Mouse (Mus musculus) embryonic fibroblast, embryonic 13.5 days (primary cell): ENCODE results near the gene Zbtb17. TPM values are rescaled to one million over a fixed set of nuclear protein-coding genes. Genes with fewer than 3 reads are reported as not detected.

Experiments used
- H3K27ac ChIP-seq: 2 replicates; pipeline ENCODE4 v1.5.1; 2012; ENCODE audit warnings: low read length, control low read depth, inconsistent platforms; ENCODE audit not compliant: insufficient read depth
- H3K4me1 ChIP-seq: 2 replicates; pipeline ENCODE4 v1.6.1; 2011; ENCODE audit warnings: low read length; ENCODE audit not compliant: control insufficient read depth, insufficient read depth
- H3K4me3 ChIP-seq: 2 replicates; pipeline ENCODE4 v1.5.1; 2011; ENCODE audit warnings: mild to moderate bottlenecking, control low read depth, low read length; ENCODE audit not compliant: insufficient read depth
- CTCF ChIP-seq: IDR thresholded peaks from 2 replicates; pipeline ENCODE4 v1.5.1; 2011; ENCODE audit warnings: mild to moderate bottlenecking, control low read depth, low read length, moderate library complexity, borderline replicate concordance; ENCODE audit not compliant: insufficient read depth
- POLR2A ChIP-seq: IDR thresholded peaks from 2 replicates; pipeline ENCODE4 v1.6.1; 2011; ENCODE audit warnings: low read depth, mild to moderate bottlenecking, control low read depth, low read length, moderate library complexity
- polyA plus RNA-seq: library from polyadenylated mRNA; stranded (reverse); fragments of >200 nt; gene quantifications from 2 replicates; pipeline ENCODE4 v1.2.4, GENCODE M21; 2011; ENCODE audit warnings: low read depth; ENCODE audit not compliant: missing spikeins, insufficient read length

Gene Zbtb17
- polyA plus RNA-seq, 1 experiment = 14.4 TPM

GRCm38 (mm10) chr4:141478794-141479193 lies 34.3 kb downstream of the Zbtb17 start:
- Histone ChIP-seq H3K4me1 (no peaks in the 10 kb centered on the region), H3K4me3 (no peak overlapping the region), H3K27ac (no peak overlapping the region)
- TF ChIP-seq POLR2A = no peak
- TF ChIP-seq CTCF = no peak

GRCm38 (mm10) chr4:141479411-141479810 lies 35.0 kb downstream of the Zbtb17 start:
- TF ChIP-seq POLR2A (no peak), CTCF (no peak)
- no peak overlapping the region for H3K4me3 ChIP-seq
- H3K4me1 ChIP-seq = no peaks in the 10 kb centered on the region
- no peak overlapping the region for H3K27ac ChIP-seq

DNA sequence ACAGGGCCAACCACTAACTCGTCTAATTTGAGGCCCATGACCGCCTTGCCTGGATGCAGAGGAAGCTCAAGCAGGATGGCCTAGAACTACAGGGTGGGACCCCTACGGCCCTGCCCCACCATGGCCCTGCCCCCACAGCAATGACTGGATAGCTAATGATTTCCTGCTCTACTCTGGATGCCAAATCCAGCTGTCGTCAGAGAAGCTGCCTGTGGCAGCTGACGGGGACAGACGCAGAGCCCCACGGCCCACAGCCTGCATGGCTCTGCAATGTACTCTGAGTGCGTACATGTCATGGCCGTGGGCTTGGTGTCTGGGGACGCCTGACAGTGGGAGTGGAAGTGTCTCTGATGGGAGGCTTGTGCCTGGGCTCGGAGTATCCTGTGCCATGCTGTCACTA lies 39.6 kb downstream of the Zbtb17 start:
- Histone ChIP-seq H3K4me3 (no peak overlapping the region), H3K27ac (no peak overlapping the region), H3K4me1 (no peaks in the 10 kb centered on the region)
- TF ChIP-seq POLR2A (no peak), CTCF (no peak)

GRCm38 (mm10) chr4:141487581-141487980 lies 43.1 kb downstream of the Zbtb17 start:
- no peak overlapping the region for H3K27ac ChIP-seq
- no peak for TF ChIP-seq CTCF
- H3K4me3 ChIP-seq = no peak overlapping the region
- H3K4me1 ChIP-seq = no peaks in the 10 kb centered on the region

DNA sequence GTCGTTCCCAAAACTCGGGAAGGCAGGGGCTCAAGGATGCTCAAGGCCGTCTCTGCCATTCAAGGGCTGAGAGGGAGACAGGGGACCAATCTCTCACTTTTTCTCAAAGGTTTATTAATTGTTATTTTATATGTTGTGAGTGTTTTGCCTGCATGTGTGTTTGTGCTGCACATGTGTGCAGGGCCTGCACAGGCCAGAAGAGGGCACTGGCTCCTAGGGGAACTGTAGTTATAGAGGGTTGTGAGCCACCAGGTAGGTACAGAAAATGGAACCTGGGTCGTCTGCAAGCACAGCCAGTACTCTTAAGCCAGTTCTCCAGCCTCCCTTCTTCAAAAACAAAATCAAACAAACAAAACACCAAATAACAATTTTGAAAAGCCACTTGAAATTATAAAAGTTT lies 44.2 kb downstream of the Zbtb17 start:
- Histone ChIP-seq H3K4me1 (no peaks in the 10 kb centered on the region), H3K4me3 (no peak overlapping the region), H3K27ac (no peak overlapping the region)
- TF ChIP-seq POLR2A (no peak), CTCF (peak; percentile 45; the same call in 1 of the 2 replicates)

DNA sequence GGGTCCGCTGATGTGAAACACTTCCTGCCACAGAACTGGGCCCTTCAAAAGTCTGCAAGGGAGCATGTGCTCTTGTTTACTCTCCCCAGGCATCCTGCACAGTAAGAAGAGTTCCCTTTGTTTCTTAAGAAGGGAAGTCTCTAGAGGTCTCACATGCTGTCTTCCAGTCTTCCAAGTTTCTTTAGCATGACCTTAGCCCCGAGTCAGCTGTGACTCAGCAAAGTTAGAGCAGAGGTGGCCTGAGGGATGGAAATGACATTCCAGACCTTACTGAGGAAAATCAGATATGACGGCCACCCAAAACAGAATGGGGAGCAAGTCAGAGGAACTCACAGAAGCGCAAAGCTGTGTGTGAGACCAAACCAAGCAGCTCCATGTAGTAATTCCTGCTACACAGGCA lies 56.2 kb downstream of the Zbtb17 start:
- H3K4me3 ChIP-seq = no peak overlapping the region
- no peak for TF ChIP-seq POLR2A
- TF ChIP-seq CTCF = no peak
- H3K4me1 ChIP-seq = peaks cover 16% of the 10 kb centered on the region
- peak overlapping the region; percentile 9; the same call in 1 of the 2 replicates for H3K27ac ChIP-seq

DNA sequence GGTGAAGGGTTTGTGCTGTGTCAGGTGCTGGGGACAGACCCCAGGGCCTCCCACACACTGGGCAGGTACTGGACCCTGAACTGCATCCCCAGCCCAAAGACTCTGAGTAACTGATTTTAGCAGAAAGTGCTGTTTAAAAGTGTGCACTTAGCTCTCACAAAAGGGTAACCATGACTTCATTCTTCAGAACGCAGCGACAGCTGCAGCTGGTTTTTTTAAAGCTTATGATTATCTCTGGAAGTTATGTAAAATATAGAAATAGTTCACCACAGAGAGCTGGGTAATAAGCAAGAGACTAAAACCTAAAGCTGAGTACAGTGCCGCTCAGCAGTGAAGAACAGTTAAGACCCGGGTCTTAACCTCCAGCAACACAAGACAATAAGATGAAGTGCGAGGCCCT lies 56.6 kb downstream of the Zbtb17 start:
- Histone ChIP-seq H3K4me3 (no peak overlapping the region), H3K4me1 (peaks cover 16% of the 10 kb centered on the region), H3K27ac (peak overlapping the region; percentile 9)
- TF ChIP-seq CTCF (no peak), POLR2A (no peak)

DNA sequence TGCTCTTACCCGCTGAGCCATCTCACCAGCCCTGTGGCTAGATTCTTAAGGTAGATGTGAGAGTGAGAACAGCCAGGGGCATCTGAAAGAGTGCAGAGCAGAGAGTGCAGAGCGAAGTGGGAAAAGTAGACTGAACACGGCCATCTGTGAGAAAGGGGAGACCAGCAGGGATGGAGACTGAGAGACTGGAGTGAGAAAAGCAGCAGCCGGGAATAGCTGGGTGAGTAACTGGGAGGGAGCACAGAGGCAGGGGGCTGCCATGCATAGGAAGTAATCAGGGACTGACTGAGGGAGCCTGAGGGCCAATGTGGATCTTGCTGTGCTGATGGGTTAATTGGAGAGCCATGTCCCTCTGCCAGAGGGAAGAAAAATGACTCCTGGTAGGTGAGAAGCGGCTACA lies 58.3 kb downstream of the Zbtb17 start:
- TF ChIP-seq CTCF (no peak), POLR2A (no peak)
- Histone ChIP-seq H3K27ac (no peak overlapping the region), H3K4me1 (peaks cover 16% of the 10 kb centered on the region), H3K4me3 (no peak overlapping the region)

DNA sequence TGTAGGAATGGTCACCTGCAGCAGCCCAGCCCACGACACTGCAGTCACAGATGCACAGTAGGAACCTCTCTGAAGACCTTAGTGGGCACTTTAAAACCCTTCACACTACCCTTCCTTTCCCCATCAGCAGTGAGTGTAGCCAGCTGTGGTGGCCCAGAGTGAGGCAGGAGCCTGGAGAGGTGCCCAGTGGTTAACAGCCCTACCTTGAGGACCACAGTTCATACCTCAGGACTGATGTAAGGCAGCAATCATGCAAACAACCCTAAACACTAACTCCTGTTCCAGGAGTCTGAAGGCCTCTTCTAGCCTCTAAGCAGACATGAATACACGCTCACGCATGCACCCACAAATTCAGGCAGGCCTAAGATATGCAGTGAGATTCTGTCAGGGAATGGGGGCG lies 60.0 kb downstream of the Zbtb17 start:
- H3K4me3 ChIP-seq = no peak overlapping the region
- no peak overlapping the region for H3K27ac ChIP-seq
- H3K4me1 ChIP-seq = peaks cover 16% of the 10 kb centered on the region
- TF ChIP-seq CTCF (no peak), POLR2A (no peak)

- Histone ChIP-seq H3K4me3 (no peak overlapping the region), H3K4me1 (peaks cover 7% of the 10 kb centered on the region), H3K27ac (no peak overlapping the region)
- no peak for TF ChIP-seq POLR2A
- no peak for TF ChIP-seq CTCF
These were observed 61.4 kb downstream of the Zbtb17 start for GRCm38 (mm10) chr4:141505810-141506209.

DNA sequence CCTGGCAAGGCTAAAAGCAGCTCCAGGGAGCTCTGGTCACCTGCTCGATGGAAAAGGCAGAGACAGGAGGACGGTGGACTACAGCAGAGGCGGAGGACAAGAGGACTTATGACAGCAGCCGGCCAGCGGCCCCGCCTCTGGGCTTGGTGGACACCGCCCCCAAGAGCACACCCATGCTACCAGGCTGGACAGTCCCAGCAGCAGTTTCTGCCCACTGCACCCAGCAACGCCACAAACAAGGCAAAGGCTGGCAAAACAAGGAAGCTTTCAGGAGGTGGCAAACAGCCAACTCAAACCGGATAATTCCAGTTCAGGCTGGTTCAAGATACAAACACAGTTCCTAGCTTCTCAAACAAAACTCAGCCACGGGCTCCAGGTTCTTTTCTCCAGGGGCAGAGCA lies 61.9 kb downstream of the Zbtb17 start:
- Histone ChIP-seq H3K4me1 (peaks cover 3% of the 10 kb centered on the region), H3K4me3 (no peak overlapping the region), H3K27ac (peak overlapping the region; percentile 12; the same call in 1 of the 2 replicates)
- TF ChIP-seq CTCF = no peak
- no peak for TF ChIP-seq POLR2A
